Mouse (Mus musculus) embryonic fibroblast, embryonic 13.5 days (primary cell): ENCODE results near the gene Gpr142. TPM values are rescaled to one million over a fixed set of nuclear protein-coding genes. Genes with fewer than 3 reads are reported as not detected.

ENCODE experiments used
- H3K27ac ChIP-seq: 2 replicates; pipeline ENCODE4 v1.5.1; 2012; ENCODE audit warnings: low read length, control low read depth, inconsistent platforms; ENCODE audit not compliant: insufficient read depth
- H3K4me1 ChIP-seq: 2 replicates; pipeline ENCODE4 v1.6.1; 2011; ENCODE audit warnings: low read length; ENCODE audit not compliant: control insufficient read depth, insufficient read depth
- H3K4me3 ChIP-seq: 2 replicates; pipeline ENCODE4 v1.5.1; 2011; ENCODE audit warnings: mild to moderate bottlenecking, control low read depth, low read length; ENCODE audit not compliant: insufficient read depth
- CTCF ChIP-seq: IDR thresholded peaks from 2 replicates; pipeline ENCODE4 v1.5.1; 2011; ENCODE audit warnings: mild to moderate bottlenecking, control low read depth, low read length, moderate library complexity, borderline replicate concordance; ENCODE audit not compliant: insufficient read depth
- POLR2A ChIP-seq: IDR thresholded peaks from 2 replicates; pipeline ENCODE4 v1.6.1; 2011; ENCODE audit warnings: low read depth, mild to moderate bottlenecking, control low read depth, low read length, moderate library complexity
- polyA plus RNA-seq: library from polyadenylated mRNA; stranded (reverse); fragments of >200 nt; gene quantifications from 2 replicates; pipeline ENCODE4 v1.2.4, GENCODE M21; 2011; ENCODE audit warnings: low read depth; ENCODE audit not compliant: missing spikeins, insufficient read length

Gpr142 gene
- polyA plus RNA-seq = not detected in 2 replicates

DNA sequence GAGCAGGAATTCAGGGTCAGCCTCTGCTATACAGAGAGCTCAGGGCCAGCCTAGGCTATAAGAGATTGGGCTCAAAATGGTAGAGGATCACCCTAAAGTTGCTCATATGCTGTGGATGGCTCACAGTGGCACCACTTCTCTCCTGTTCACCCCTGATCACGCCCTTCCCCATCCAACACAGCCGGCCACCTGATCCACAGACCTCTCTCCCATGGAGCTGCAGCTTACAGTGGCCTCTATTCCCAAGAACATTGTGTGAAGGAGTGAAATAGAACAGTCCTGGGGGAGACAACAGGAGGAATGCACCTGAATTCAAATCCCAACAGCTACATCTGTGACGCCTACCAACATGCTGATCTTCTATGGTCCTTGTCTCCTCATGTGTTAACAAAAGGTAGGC, at the start of gene Gpr142:
TSS of gene Gpr142 (plus strand) at position 301 of the 400 bp plus-strand sequence.
- H3K4me3 ChIP-seq = no peak within 1 kb of the TSS
- no peak within 1 kb of the TSS for H3K27ac ChIP-seq
- TF ChIP-seq POLR2A (no peak), CTCF (no peak)
- H3K4me1 ChIP-seq = no peaks in the 10 kb centered on the region

- no peak for TF ChIP-seq POLR2A
- no peak for TF ChIP-seq CTCF
- H3K27ac ChIP-seq = no peak within 1 kb of the TSS
- H3K4me3 ChIP-seq = peak within 1 kb of the TSS; percentile 43
- H3K4me1 ChIP-seq = no peaks in the 10 kb centered on the region
Observed at GRCm38 (mm10) chr11:114764820-114765818, 33.6 kb upstream of the Gpr142 start, which contains the start of gene Kif19a. Gene Kif19a, plus strand, starts transcription at chr11:114765388.

- no peaks in the 10 kb centered on the region for H3K4me1 ChIP-seq
- H3K27ac ChIP-seq = no peak overlapping the region
- no peak overlapping the region for H3K4me3 ChIP-seq
- TF ChIP-seq CTCF = no peak
- no peak for TF ChIP-seq POLR2A
Observed at GRCm38 (mm10) chr11:114769911-114770310, 28.8 kb upstream of the Gpr142 start.

- TF ChIP-seq POLR2A (no peak), CTCF (no peak)
- Histone ChIP-seq H3K27ac (no peak overlapping the region), H3K4me1 (no peaks in the 10 kb centered on the region), H3K4me3 (no peak overlapping the region)
Observed at GRCm38 (mm10) chr11:114771896-114772295, 26.8 kb upstream of the Gpr142 start.

- no peak overlapping the region for H3K4me3 ChIP-seq
- TF ChIP-seq CTCF = no peak
- TF ChIP-seq POLR2A = no peak
- H3K27ac ChIP-seq = no peak overlapping the region
- no peaks in the 10 kb centered on the region for H3K4me1 ChIP-seq
Observed at GRCm38 (mm10) chr11:114780076-114780475, 18.6 kb upstream of the Gpr142 start.

DNA sequence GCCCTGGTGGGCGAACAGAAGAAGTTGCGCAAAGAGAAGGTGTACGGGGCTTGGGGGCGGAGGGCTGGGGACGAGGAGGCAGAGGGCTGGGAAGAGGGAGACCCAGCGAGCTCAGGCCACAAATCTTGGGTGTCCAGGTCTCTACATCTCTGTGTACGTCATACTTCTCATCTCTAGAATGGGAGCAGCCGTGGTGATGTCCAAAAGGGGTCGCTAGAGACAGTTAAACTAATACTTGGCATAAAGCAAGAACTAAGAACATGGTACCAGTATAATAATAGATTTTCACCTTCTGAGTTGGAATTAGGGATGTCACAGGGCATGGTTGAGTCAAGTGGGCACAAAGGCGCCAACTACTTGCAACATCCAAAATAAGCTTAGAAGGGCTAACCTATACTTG, 12.8 kb upstream of the Gpr142 start:
- Histone ChIP-seq H3K4me1 (no peaks in the 10 kb centered on the region), H3K4me3 (no peak overlapping the region), H3K27ac (no peak overlapping the region)
- no peak for TF ChIP-seq POLR2A
- TF ChIP-seq CTCF = no peak

- Histone ChIP-seq H3K4me3 (no peak overlapping the region), H3K4me1 (no peaks in the 10 kb centered on the region), H3K27ac (no peak overlapping the region)
- TF ChIP-seq POLR2A (no peak), CTCF (no peak)
Observed at GRCm38 (mm10) chr11:114786326-114786725, 12.4 kb upstream of the Gpr142 start.

DNA sequence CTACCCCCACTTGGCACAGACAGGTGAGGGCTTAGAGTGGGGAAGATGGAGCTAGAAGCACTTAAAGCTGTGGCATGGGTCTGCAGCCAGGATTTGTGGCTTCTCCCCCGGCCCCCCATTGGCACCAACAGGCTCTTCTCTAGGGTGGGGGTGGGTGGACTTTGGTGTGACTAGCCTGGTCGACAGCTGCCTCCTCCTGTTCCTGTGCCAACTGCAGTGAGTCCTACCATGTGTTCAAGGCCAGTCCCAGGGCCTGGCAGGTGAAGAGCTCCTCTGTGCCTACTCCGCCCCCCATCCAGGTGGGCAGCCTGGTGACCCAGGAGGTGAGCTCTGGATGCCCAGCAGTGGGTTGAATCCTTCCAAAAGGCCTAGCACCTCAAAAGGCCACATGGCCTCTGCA, 11.1 kb upstream of the Gpr142 start:
- Histone ChIP-seq H3K4me1 (no peaks in the 10 kb centered on the region), H3K4me3 (no peak overlapping the region), H3K27ac (no peak overlapping the region)
- no peak for TF ChIP-seq CTCF
- no peak for TF ChIP-seq POLR2A

GRCm38 (mm10) chr11:114789061-114789714, 9.5 kb upstream of the Gpr142 start:
- Histone ChIP-seq H3K4me3 (no peak overlapping the region), H3K27ac (no peak overlapping the region), H3K4me1 (no peaks in the 10 kb centered on the region)
- TF ChIP-seq CTCF (peak; percentile 95), POLR2A (no peak)
